Mouse (Mus musculus): ENCODE measurements around the gene Gabrr1. TPM values are rescaled to one million over a fixed set of nuclear protein-coding genes. Genes with fewer than 3 reads are reported as not detected.
"Not testable (repeated sequence)": the region's sequence is repeated elsewhere in the genome, so short reads cannot be mapped to it uniquely, and the experiment has no call there.

Gene Gabrr1
- under 1 TPM; 0.41 to 0.50 TPM for total RNA-seq (2021)

DNA sequence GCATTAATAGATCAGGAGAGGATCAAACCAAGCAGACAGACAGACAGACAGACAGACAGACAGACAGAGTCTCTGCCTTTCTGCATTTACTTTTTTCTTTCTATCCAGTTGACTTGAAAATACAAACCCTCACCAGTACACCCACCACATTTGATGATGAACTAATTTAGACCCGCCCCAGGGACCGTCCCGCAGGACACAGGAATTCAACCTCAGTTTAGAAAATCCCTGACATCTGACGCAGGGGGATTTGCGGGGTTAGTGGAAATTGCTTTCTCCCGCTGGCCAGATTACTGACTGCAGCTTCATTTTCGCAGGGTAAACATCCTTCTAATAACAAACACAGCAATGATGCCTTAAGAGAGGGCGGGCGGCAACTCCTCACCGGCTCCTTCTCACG lies at the start of gene Gabrr1:
Gene Gabrr1 (plus strand): TSS at position 301 of the 400 bp plus-strand sequence.
- intact Hi-C loops (cut with DNase I) = no loop called here
- DNase-seq = no peak

DNA sequence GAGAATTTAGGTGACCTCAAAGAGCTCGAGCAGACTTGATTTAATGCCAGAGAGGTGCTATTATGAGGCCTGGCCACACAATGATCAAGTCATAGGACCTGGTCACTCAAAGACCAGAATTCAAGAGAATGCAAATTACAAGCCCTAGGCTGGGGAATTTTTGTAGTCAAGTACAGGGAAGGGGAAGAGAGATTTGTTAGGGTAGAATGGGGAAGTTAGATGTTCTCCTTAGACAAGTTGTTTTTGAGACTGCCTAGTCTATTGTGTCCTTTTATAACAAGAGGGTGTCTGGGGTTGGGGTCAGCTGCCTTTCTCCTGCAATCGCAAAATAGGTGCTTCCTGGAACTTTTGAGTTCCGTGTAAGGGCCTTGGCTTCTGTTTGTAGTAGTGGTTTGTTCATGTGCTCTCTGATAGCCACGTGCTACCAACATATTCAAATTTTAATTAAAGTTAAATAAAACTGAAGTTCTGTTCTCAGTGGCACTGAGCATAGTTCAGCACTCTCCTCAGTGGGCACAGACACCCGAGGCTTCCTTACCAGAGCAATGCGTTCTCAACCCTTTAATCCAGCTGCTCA lies 33.1 kb upstream of the Gabrr1 start:
- intact Hi-C loops (cut with DNase I) = no loop called here
- no peak for DNase-seq

DNA sequence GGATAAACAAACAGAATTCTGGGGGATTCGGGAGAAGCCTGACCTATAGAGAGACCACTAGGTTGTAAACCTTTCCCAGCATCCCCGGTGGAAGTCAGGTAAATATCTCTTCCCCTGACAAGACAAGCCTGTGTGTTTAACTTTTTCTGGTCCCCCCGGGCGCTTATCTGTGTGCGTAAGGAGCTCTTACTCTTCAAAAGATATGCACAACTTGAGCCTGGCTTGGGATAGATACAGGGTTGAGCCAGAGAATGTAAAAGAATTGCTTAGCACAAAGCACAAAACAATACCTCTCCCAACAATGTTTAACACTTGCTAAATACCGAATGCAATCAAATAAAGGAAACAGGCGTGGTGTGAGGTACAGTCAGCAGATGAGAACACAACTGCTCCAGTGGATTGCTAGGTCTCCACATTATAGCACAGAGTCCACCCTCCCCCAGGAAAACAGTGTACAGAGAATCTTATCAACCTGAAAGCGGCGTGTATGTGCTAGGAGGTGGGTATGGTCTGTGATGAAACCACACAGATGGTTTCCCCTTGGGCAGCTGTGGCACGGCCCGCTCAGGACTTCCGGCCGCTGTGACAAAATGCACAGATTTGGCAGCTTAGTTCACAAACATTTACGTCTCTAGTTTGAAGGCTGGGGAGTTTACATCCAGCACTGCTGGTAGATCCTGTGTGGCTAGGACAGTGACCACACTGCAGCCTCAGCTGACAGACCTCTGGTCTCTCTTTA lies 22.4 kb upstream of the Gabrr1 start:
- DNase-seq = no peak
- intact Hi-C loops (cut with DNase I) = no loop called here

DNA sequence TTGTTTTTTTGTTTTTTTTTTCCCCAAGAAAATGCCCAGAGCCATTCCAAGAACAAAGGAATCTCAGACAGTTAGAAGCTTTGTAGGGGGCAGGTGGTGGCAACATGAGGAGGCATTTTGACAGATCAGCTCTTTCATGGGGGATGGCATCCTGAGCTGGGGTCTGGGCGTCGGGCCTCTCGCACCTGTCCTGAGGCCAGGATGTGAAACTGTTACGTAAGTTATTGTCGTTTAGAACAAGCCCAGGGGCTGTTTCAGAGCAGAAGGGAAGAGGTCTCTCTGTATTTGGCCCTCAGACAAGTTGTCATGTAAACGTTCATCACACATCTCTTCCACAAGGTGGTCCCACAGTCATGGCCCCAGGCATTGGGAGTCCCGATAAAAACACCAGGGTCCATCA lies 21.5 kb upstream of the Gabrr1 start:
- intact Hi-C loops (cut with DNase I) = no loop called here
- no peak for DNase-seq

DNA sequence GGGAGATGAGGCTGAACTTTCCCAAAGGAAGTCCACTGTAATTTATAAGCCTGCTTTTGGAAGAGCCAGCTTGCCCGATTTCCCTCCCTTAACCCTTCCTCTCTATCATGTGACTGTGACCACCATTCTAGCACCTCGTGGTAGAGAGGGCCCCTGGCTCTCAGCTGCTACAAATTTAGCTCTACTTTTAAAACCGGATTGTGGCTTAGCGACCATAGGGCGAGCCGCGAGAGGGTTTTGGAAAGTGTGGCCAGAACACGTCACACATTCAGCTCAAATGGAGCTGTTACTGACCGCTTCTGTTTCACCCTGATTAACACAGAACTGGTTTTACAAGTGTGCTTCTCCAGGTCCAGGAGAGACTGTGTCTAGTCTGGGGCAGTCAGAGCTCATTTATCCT lies 21.0 kb upstream of the Gabrr1 start:
- DNase-seq = no peak
- intact Hi-C loops (cut with DNase I) = no loop called here

DNA sequence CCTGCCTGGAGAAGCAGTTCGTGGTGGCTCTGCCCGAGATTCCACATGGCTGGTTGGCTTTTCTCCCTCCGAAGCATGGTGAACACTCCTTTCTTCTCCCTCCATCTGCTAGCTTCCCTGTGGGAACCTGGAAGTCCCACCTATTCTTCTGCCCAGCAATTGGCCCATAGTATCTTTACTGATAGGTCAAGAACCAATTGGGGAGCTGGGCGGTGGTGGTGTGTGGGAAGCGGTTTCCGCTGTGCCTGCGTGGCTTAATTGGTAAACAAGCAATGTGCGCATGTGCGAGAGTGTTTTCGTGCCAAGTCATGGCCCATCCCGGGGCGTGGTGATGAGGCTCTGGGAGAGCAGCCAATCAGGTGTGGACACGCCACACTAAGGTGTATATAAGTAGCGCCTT lies 19.5 kb upstream of the Gabrr1 start:
- DNase-seq; intact Hi-C loops (cut with DNase I): not testable (repeated sequence)

DNA sequence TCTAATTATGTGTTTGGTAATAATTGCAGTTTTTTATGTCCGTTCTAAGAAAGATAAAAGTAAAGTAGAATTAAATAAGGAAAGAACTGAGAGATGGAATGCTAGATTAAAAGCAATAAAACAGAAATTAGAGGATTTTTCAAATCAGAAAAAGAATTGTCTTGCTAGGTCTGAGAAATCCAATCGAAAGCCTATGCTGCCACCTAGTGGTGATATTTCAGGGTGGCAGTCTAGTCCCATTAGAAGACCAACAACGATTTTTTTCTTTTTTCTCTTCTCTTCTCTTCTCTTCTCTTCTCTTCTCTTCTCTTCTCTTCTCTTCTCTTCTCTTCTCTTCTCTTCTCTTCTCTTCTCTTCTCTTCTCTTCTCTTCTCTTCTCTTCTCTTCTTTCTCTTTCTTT lies 13.2 kb upstream of the Gabrr1 start:
- intact Hi-C loops (cut with DNase I) = loop anchor here (5.0 kb wide), 4 partner anchors 92 to 532 kb away; partner anchors contain the start of gene Ankrd6
- DNase-seq = peak; percentile 82 to 90

DNA sequence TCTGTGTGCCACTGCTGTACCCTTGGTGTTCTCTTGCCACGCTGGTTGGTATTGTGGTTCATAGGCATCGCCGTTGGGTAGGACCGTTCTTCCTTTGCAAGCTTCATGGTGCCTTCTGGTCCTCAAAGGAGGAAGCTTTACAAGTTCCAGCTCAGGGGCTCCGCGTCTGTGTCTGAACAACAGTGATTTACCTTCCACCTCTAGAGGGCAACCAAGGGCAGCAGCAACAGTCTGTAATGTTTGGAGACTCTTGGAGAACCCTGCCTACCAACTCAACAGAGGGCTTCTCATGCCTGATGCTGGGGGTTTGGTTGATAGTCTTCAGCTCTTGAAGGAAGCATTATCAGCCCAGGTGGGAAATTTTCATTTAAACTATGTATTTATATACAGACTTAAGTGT lies 7.8 kb upstream of the Gabrr1 start:
- intact Hi-C loops (cut with DNase I) = loop anchor here (1.0 kb wide), 2 partner anchors 80 to 168 kb away; no protein-coding TSS in a partner anchor
- peak; percentile 66 to 70 for DNase-seq

DNA sequence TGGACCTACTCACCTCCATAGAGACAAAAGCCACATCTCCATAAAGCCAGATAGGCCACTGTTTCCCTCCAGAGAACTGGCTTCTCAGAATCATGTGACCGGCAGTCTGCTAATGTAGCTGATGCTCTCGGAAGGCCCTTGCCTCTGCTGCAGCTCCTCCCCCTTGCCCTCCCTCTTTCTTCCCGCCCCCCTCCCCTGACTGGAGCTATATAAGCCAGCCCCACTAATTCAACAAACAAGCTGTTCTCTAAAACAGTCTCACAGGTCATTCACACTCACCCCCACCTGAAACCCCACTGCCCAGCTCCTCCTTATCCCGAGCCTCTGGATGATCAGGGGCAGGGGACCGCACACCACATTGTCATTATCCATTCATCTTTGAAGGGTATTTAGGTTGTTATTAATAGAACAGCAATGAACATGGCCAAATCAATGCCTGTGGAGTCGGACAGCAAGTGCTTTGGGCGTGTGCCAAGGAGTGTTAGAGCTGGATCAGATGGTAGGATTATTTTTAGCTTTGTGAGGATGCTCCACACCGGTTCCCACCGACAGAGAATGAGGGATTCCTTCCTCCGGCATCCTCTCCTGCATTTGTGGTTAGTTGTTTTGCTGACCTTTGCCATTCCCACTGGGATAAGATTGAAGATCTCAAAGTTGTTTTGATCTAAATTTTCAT lies 6.8 kb upstream of the Gabrr1 start:
- intact Hi-C loops (cut with DNase I) = no loop called here
- peak; percentile 5 to 13 for DNase-seq

DNA sequence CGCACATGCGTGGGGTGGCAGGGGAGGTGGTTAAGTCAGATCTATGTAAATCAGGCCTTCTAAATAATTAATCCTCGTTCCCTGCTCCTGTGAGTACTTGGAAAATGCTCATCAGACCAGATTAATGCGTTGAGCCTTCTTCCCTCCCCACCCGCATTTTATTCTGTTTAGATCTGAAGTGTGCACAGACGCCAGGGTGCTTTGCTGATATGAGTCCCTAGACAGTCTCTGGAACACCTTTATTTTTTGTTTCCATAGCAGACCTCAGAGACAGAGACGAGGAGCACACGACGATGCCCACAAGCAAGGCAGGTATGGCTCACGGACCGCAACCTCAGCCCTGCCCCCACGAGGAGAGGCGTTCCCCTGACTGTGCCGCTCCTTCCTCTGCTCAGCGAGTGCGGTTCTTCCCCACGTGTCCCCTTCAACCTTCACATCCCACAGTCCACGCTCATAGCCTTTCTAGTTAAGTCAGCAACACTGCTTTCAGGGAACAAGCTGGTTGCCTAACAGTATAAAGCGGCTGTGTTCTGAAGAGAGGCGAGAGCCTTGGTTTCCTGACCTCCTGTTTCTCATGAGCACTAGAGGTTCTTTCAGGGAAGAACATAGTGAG lies 14.5 kb downstream of the Gabrr1 start:
- DNase-seq = no peak
- intact Hi-C loops (cut with DNase I) = no loop called here

DNA sequence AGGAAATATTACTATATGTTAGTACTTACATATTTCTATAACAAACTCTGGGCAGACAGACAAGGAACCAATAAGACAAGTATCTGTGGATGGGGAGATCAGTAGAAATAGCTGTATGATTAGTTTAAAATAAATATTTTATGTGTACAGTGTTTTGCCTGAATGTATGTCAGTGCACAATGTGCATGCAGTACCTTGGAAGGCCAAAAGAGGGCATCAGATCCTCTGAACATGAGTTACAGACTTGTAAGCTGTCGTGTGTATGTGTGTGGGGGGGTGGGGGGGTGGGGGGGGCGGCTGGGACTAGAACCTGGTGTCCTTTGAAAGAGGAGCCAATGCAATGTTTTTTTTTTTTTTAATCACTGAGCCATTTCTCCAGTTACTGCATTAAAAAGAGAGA lies 15.5 kb downstream of the Gabrr1 start:
- peak; percentile 23 to 61 for DNase-seq
- intact Hi-C loops (cut with DNase I) = loop anchor here (1.0 kb wide), 1 partner anchor 145 kb away; no protein-coding TSS in a partner anchor

DNA sequence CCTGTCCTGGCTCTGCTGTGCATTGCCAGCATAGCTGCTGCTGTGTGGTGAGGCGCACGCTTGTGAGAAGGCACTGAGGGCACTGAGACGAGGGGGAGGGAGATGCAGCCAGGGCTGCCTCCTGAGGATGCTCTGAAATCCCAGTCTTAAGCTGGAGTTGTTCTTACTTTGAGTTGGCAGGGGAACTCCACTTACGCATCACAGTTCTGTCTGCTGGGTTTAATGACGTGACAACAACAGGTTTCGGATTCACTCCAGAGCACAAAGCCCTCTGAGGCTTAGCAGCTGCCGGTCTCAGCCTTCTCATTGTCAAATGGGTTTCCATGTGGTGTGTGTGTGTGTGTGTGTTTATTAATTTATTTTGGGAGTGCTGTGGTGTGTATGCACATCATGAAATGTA lies 16.8 kb downstream of the Gabrr1 start:
- intact Hi-C loops (cut with DNase I) = no loop called here
- DNase-seq = no peak

DNA sequence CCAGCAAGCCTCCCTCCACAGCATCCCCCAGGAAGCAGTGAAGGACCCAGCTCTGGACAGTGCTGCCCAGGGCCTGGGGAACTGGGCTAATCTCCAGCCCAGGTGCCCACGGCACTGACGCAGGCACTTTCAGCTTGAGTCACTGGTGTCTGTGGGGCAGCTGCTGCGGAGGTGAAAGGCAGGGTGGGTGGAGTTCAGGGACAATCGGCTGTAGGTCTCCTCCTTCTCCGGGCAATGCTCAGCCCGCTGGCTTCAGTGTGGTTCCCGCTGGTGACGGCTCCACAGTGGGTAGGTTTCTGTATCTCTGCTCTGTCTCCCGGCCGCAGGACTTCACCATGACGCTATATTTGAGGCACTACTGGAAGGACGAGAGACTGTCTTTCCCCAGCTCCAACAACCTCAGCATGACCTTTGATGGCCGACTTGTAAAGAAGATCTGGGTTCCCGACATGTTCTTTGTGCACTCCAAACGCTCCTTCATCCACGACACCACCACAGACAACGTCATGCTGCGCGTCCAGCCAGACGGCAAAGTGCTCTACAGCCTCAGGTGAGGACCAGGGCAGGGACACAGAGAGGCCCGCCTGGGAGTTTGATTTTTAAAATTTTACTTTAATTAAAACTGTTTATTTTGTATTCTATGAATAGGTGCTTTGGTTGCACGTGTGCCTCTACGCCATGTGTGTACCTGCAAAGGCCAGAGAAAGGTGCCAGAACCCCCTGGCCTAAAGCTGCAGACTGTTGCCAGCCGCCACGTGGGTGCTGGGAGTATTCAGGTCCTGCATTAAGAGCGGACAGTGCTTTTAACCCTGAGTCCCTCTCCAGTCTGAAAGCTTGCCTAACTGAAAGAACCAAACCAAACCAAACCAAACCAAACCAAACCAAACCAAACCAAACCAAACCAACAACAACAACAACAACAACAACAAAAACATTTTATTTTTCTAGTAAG lies 20.0 kb downstream of the Gabrr1 start:
- intact Hi-C loops (cut with DNase I) = no loop called here
- no peak for DNase-seq

DNA sequence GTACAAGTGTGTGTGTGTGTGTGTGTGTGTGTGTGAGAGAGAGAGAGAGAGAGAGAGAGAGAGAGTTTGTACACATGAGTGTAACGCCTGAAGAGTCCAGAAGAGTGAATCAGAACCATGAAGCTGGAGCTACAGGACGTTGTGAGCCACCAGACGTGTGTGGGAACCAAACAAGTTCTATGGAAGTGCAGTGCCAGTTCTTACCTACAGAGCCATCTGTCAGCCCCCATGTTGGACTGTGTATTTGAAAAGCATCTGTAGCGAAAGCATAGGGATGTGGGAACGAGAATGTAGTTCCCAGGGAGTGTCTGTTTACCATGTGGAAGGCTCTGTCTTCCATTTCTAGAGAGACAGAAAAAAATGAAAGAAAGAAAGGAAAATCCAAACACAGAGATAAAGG lies 51.2 kb downstream of the Gabrr1 start:
- no peak for DNase-seq
- intact Hi-C loops (cut with DNase I) = no loop called here

DNA sequence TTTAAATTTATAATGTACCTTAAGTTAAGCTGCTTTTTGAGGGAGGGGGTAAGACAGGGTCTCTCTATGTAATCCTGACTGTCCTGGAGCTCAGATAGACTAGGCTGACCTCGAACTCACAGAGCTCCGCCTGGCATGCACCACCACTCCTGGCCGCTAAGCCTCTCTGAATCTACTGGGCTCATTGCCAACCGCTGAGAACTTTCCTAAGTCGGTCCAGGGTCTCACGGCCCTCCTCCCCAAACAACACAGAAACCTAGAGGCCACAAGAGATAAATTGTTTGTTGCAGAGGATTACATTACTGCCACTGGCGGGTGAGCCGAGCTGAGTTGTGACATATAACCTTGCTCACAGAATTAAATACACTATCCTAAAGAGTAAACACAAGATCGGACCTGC lies 55.8 kb downstream of the Gabrr1 start:
- intact Hi-C loops (cut with DNase I) = no loop called here
- DNase-seq = peak; percentile 43 to 57

DNA sequence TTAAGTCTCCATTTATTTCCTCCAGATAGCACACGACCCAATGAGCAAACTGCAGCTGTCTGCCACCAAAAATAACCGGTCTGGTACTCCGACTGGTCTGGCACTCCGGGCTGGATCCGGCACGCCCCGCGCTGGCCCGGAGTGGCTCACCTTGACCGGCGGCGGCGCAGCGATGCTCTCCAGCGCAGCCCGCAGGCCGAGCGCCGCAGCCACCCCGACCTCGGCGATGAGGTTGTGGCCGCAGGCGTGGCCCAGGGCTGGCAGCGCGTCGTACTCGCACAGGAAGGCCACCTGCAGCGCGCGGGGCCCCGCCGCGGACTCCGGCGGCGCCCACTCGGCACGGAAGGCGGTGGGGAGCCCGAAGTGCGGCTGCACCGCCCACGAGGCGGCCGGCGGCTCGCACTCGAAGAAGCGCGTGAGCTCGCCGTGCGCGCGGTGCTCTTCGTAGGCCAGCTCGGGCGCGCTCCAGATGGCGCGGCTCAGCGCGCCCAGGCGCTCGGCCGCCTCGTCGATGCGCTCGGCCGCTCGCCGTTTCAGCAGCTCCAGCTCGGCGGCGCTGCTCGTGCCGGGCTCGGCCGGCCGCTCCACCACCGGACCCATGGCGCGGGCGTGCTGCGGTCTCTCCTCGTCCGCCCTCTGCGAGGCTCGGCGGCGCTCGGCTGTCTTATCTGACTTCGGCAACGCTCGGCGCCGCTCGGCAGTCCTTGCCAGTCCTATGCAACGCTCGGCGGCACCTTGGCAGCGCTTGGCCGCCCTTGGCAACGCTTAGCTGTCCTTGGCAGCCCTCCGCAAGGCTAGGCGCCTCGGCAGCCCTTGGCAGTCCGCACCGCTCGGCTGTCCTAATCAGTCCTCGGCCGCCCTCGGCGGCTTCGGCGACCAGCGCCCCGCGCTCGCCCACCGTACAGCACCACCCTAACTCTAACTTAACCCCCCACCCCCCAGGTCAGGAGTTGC lies 56.7 kb downstream of the Gabrr1 start:
- intact Hi-C loops (cut with DNase I) = loop anchor here (1.0 kb wide), 1 partner anchor 58 kb away; no protein-coding TSS in a partner anchor
- peak; percentile 91 to 93 for DNase-seq

DNA sequence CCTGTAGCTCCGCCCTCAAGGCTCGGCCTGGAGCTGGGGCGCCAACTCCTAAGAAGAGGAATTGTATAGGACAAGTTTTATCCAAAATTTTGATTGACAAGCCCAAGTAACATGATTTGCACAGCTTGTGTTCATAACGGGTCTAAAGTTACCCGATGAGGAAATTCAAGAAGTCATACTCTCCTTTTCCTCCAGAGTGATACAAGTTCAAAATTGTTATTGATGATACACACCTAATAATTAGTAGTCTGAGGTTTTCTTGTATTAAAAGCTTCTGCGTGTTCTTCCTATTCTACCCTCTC lies 57.4 kb downstream of the Gabrr1 start, which contains the start of gene Pm20d2:
Gene Pm20d2 (minus strand): TSS at position 3 of the 302 bp plus-strand sequence.
- no peak for DNase-seq
- intact Hi-C loops (cut with DNase I) = loop anchor here (1.0 kb wide), 1 partner anchor 58 kb away; no protein-coding TSS in a partner anchor

DNA sequence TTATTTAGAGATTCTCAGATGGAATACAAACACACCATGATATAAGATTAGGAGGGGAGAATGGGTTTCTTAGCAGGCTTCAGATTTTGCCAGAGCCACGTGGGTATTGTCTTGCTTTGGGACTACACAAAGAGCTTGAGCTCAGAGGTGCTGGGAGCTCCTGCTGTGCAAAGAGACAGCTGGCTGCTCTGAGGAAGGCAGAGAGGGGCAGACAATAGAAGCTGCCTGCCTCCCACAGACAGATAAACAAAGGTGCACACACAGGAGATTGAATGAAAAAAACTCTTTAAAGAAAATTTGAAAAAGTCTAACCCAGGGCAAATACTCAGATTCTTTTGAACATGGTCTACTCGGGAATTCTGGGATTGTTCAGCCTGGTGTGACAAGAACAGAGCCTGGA lies 65.8 kb downstream of the Gabrr1 start:
- intact Hi-C loops (cut with DNase I) = no loop called here
- DNase-seq = no peak

DNA sequence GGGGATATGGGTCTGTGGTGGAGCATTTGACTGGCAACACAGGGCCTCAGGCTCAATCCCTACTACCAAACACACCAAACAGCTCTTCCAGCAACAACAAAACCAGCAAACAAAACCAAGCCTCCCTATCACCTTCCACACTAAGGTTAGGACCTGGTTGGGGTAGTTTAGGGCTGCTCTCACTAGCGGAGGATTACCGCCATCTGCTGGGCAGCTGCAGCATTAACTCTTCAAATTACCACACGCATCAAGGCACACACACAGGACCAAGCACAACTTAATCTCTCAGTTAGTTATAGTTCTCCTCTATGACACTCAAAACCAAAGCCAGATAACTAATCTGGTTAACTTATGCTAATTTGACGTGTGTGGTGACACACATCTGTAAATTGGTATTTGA lies 72.4 kb downstream of the Gabrr1 start:
- intact Hi-C loops (cut with DNase I) = loop anchor here (1.0 to 5.0 kb wide), 2 partner anchors 43 to 80 kb away; no protein-coding TSS in a partner anchor
- peak; percentile 47 to 70 for DNase-seq

Data from heart, postnatal 10 days (tissue).